Mouse (Mus musculus): ENCODE data around the gene Nudt21. TPM values are rescaled to one million over a fixed set of nuclear protein-coding genes. Genes with fewer than 3 reads are reported as not detected.

Nudt21 gene
- polyA plus RNA-seq, 1 experiment from 2014 or later = 182 TPM

DNA sequence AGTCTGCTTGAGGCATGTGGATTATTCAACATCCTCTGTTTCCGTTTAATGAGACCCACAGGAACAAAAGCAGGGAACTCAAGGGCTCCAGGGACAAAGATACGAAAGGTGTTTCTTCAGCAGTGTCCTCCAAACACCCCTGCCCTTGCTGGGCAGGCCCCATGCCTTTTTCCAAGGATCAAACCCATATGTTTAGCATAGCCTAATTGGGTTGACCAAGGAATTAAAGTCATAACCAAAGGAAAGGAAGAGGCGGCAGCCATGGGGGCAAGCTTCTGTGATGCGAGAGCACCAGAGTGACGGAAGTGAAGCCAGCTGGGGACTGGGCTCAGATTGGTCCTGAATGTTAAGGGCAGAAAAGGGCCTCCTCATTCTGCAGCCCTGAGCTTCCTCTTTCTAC, 64.6 kb downstream of the Nudt21 start:
- Histone ChIP-seq H3K27me3 (ENCODE audit: control insufficient read depth, insufficient read depth, low read length) (no peaks in the 10 kb centered on the region), H3K4me2 (ENCODE audit: low read depth, low read length) (no peak overlapping the region), H3K9me3 (replicated peaks; ENCODE audit: control insufficient read depth, low read length) (no peaks in the 10 kb centered on the region), H3K4me3 (ENCODE audit: low read depth, low read length) (no peak overlapping the region), H3K36me3 (replicated peaks; ENCODE audit: control insufficient read depth, insufficient read depth, low read depth, low read length) (peaks cover 11% of the 10 kb centered on the region), H3K4me1 (ENCODE audit: control insufficient read depth, insufficient read depth, low read length) (no peaks in the 10 kb centered on the region), H3K9ac (replicated peaks; ENCODE audit: low read length) (no peak overlapping the region), H3K27ac (replicated peaks; ENCODE audit: low read depth, low read length) (no peak overlapping the region)
- DNase-seq (ENCODE audit: low spot score) (no peak), ATAC-seq (replicated peaks; ENCODE audit: insufficient number of reproducible peaks, low FRiP score, low TSS enrichment, low read depth) (no peak)
- 86% methylated on average over 5 of the region's 5 CpGs for WGBS

DNA sequence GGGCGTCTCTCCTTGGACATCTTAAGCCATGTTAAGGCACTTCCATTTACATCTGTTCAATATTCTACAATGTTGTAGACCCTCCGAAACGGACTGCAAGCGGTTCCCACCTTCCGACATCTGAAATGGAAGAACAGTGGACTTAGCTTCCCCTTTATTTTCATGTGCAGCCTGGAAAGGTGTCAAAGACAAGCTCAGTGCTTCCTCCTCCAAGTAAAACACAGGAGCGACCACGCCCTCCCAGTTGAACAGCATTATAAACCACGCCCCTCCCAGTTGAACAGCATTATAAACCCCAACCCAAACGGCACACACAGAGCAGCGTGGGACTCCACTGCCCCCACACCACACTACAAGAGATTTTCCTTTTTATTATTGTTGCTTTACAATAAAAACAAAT, 65.4 kb downstream of the Nudt21 start:
- H3K4me1 ChIP-seq (ENCODE audit: control insufficient read depth, insufficient read depth, low read length) = no peaks in the 10 kb centered on the region
- H3K27ac ChIP-seq (replicated peaks; ENCODE audit: low read depth, low read length) = no peak overlapping the region
- no peak for DNase-seq (ENCODE audit: low spot score)
- no peak overlapping the region for H3K9ac ChIP-seq (replicated peaks; ENCODE audit: low read length)
- ATAC-seq (replicated peaks; ENCODE audit: insufficient number of reproducible peaks, low FRiP score, low TSS enrichment, low read depth) = no peak
- H3K36me3 ChIP-seq (replicated peaks; ENCODE audit: control insufficient read depth, insufficient read depth, low read depth, low read length) = peaks cover 8% of the 10 kb centered on the region
- H3K4me2 ChIP-seq (ENCODE audit: low read depth, low read length) = no peak overlapping the region
- no peak overlapping the region for H3K4me3 ChIP-seq (ENCODE audit: low read depth, low read length)
- 95% methylated on average over 10 of the region's 10 CpGs for WGBS
- H3K9me3 ChIP-seq (replicated peaks; ENCODE audit: control insufficient read depth, low read length) = no peaks in the 10 kb centered on the region
- no peaks in the 10 kb centered on the region for H3K27me3 ChIP-seq (ENCODE audit: control insufficient read depth, insufficient read depth, low read length)

DNA sequence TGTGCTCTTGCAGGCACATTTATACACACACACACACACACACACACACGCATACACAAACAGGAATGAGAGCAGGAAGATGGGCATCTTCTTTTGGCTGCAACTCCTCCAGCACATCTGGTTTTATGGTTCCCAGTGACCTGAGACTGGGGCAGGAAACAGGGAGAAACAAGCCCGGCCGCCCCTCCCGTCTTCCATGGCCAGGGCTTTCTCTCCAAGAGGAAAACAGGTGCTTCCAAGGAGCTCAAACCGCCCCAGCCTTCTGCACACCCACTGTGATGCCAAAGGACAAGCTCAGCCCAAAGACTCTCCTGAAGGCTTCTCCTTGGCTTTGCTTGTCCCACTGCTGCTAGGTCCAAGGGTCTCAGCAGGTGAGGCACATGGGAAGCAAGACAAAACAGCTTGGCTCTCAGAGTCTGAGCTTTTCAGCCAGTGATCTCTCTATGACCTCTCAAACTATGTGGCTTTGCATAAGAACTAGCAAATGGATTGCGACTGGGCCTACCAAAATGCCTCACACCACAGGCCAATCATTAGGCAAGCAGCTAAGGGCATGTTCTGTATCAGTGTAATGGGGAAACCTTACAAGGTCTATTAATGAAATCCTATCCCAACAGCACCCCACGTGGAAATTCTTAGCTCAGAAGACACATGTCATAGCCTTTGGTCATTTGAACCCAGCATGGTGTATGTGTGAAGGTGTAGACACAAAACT, 67.0 kb downstream of the Nudt21 start:
- WGBS = 59% methylated on average over 7 of the region's 7 CpGs
- peaks cover 6% of the 10 kb centered on the region for H3K36me3 ChIP-seq (replicated peaks; ENCODE audit: control insufficient read depth, insufficient read depth, low read depth, low read length)

DNA sequence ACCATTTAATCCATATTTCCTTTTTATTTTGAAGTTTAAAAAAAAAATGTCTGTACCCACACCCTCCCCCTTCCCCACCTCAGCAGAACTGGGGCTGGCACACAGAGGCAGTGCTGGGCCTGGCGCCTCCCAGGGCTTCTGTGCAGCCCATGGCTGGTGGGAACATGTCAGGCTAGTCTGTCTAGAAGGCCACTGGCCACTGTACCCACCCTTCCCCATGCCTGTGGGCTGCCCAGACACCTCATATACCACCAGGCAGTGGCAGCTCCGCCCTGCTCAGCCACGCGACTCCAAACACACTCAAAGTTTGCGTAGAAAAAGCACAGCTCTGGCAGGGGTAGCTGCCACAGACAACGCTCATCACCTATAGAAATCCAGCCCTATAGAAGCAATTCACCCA, 68.5 kb downstream of the Nudt21 start:
- ATAC-seq (replicated peaks; ENCODE audit: insufficient number of reproducible peaks, low FRiP score, low TSS enrichment, low read depth) (no peak; the same call in 1 of the 2 replicates), DNase-seq (ENCODE audit: low spot score) (no peak)
- Histone ChIP-seq H3K4me2 (ENCODE audit: low read depth, low read length) (no peak overlapping the region), H3K4me1 (ENCODE audit: control insufficient read depth, insufficient read depth, low read length) (no peaks in the 10 kb centered on the region), H3K9ac (replicated peaks; ENCODE audit: low read length) (no peak overlapping the region), H3K27ac (replicated peaks; ENCODE audit: low read depth, low read length) (no peak overlapping the region), H3K36me3 (replicated peaks; ENCODE audit: control insufficient read depth, insufficient read depth, low read depth, low read length) (peaks cover 3% of the 10 kb centered on the region), H3K27me3 (ENCODE audit: control insufficient read depth, insufficient read depth, low read length) (no peaks in the 10 kb centered on the region), H3K9me3 (replicated peaks; ENCODE audit: control insufficient read depth, low read length) (no peaks in the 10 kb centered on the region), H3K4me3 (ENCODE audit: low read depth, low read length) (no peak overlapping the region)
- WGBS = 65% methylated on average over 6 of the region's 6 CpGs

More for the DNA sequence above, 67.0 kb downstream of the Nudt21 start:
- ATAC-seq (replicated peaks; ENCODE audit: insufficient number of reproducible peaks, low FRiP score, low TSS enrichment, low read depth) = no peak
- no peaks in the 10 kb centered on the region for H3K4me1 ChIP-seq (ENCODE audit: control insufficient read depth, insufficient read depth, low read length)
- H3K27me3 ChIP-seq (ENCODE audit: control insufficient read depth, insufficient read depth, low read length) = no peaks in the 10 kb centered on the region
- H3K27ac ChIP-seq (replicated peaks; ENCODE audit: low read depth, low read length) = no peak overlapping the region
- H3K4me3 ChIP-seq (ENCODE audit: low read depth, low read length) = no peak overlapping the region
- DNase-seq (ENCODE audit: low spot score) = no peak
- no peak overlapping the region for H3K4me2 ChIP-seq (ENCODE audit: low read depth, low read length)
- H3K9ac ChIP-seq (replicated peaks; ENCODE audit: low read length) = no peak overlapping the region
- no peaks in the 10 kb centered on the region for H3K9me3 ChIP-seq (replicated peaks; ENCODE audit: control insufficient read depth, low read length)

Other genes starting within 250 kb of the Nudt21 start
- 11.5 and 14.0 TPM in 2 replicates for gene Gnao1, start 227.1 kb downstream of the Nudt21 start, polyA plus RNA-seq (2014; fragmentation: Nextera tagmentation; extraction: Ambion mirVana)
- 48.2 and 49.5 TPM in 2 replicates for gene Amfr, start 24.2 kb downstream of the Nudt21 start, polyA plus RNA-seq (2014; fragmentation: Nextera tagmentation; extraction: Ambion mirVana)
- 14.8 and 19.2 TPM in 2 replicates for gene Ogfod1, start 167 bp upstream of the Nudt21 start, polyA plus RNA-seq (2014; fragmentation: Nextera tagmentation; extraction: Ambion mirVana)
- gene Bbs2, start 61.9 kb upstream of the Nudt21 start, polyA plus RNA-seq (2014; fragmentation: Nextera tagmentation; extraction: Ambion mirVana) = 21.0 and 22.5 TPM in 2 replicates
- not detected in 2 replicates for gene Mt4, start 100.2 kb upstream of the Nudt21 start, polyA plus RNA-seq (2014; fragmentation: Nextera tagmentation; extraction: Ambion mirVana)
- gene Mt3, start 115.6 kb upstream of the Nudt21 start, polyA plus RNA-seq (2014; fragmentation: Nextera tagmentation; extraction: Ambion mirVana) = 5.9 and 7.0 TPM in 2 replicates
- gene Mt2, start 135.6 kb upstream of the Nudt21 start, polyA plus RNA-seq (2014; fragmentation: Nextera tagmentation; extraction: Ambion mirVana) = 32.1 and 33.5 TPM in 2 replicates
- gene Mt1, start 142.1 kb upstream of the Nudt21 start, polyA plus RNA-seq (2014; fragmentation: Nextera tagmentation; extraction: Ambion mirVana) = 99.7 and 108 TPM in 2 replicates
- 132 and 138 TPM in 2 replicates for gene Nup93, start 177.5 kb upstream of the Nudt21 start, polyA plus RNA-seq (2014; fragmentation: Nextera tagmentation; extraction: Ambion mirVana)

Measured in embryonic facial prominence, embryonic 11.5 days (tissue).